Mouse (Mus musculus) lung, postnatal 0 days (tissue): ENCODE measurements around the gene Slc25a21. TPM values are rescaled to one million over a fixed set of nuclear protein-coding genes. Genes with fewer than 3 reads are reported as not detected.

Experiments used
- ATAC-seq: fragments of 200-750 bp; cut with Nextera tagmentation; 2 replicates; pipeline ENCODE4 v1.8.0; 2017; ENCODE audit warnings: moderate library complexity
- DNase-seq: peaks from one replicate; pipeline ENCODE4 v3.0.0-alpha.2; 2016; ENCODE audit warnings: low spot score
- H3K27ac ChIP-seq: fragments of 300-500 bp; sonication (generic); 2 replicates; pipeline ENCODE4 v1.5.1; 2014; ENCODE audit warnings: antibody characterized with exemption, mild to moderate bottlenecking, low read length, mixed read lengths
- H3K27me3 ChIP-seq: fragments of 300-500 bp; sonication (generic); replicated peaks from 2 replicates; pipeline ENCODE4 v1.6.1; 2014; ENCODE audit warnings: low read length, mixed read lengths; ENCODE audit not compliant: insufficient read depth
- H3K36me3 ChIP-seq: fragments of 300-500 bp; sonication (generic); 2 replicates; pipeline ENCODE4 v1.6.1; 2014; ENCODE audit warnings: low read length, mixed read lengths; ENCODE audit not compliant: insufficient read depth
- H3K4me1 ChIP-seq: fragments of 300-500 bp; sonication (generic); 2 replicates; pipeline ENCODE4 v1.6.1; 2014; ENCODE audit warnings: antibody characterized with exemption, low read depth, low read length, mixed read lengths; ENCODE audit not compliant: insufficient read depth
- H3K4me2 ChIP-seq: fragments of 300-500 bp; sonication (generic); replicated peaks from 2 replicates; pipeline ENCODE4 v1.6.1; 2014; ENCODE audit warnings: low read depth, mild to moderate bottlenecking, low read length, moderate library complexity, mixed read lengths
- H3K4me3 ChIP-seq: fragments of 300-500 bp; sonication (generic); 2 replicates; pipeline ENCODE4 v1.5.1; 2014; ENCODE audit warnings: low read depth, low read length
- H3K9ac ChIP-seq: fragments of 300-500 bp; sonication (generic); replicated peaks from 2 replicates; pipeline ENCODE4 v1.6.1; 2014; ENCODE audit warnings: low read depth, mild to moderate bottlenecking
- H3K9me3 ChIP-seq: fragments of 300-500 bp; sonication (generic); 2 replicates; pipeline ENCODE4 v1.6.1; 2016; ENCODE audit warnings: low read length, mixed read lengths
- CTCF ChIP-seq: IDR thresholded peaks from 2 replicates; pipeline ENCODE4 v1.5.1; 2016; ENCODE audit warnings: antibody characterized with exemption, mild to moderate bottlenecking
- EP300 ChIP-seq: IDR thresholded peaks from 2 replicates; pipeline ENCODE4 v1.6.1; 2016; ENCODE audit warnings: antibody characterized with exemption, mild to moderate bottlenecking, control low read depth
- WGBS: fragments of 180-500 bp; shearing (Covaris S2); extraction: QIAGEN DNeasy Blood & Tissue Kit; methylation state at CpG from one replicate; pipeline ENCODE4 v1.1.7; 2014; 5-methylcytosine and 5-hydroxymethylcytosine counted together
- polyA plus RNA-seq: library from polyadenylated mRNA; unstranded; fragments of >200 nt; fragmentation: Nextera tagmentation; extraction: Ambion mirVana; gene quantifications from 2 replicates; pipeline ENCODE4 v1.2.1, GENCODE M21; 2015

The Slc25a21 gene
- polyA plus RNA-seq, 1 experiment from 2014 or later = 0.06 TPM

DNA sequence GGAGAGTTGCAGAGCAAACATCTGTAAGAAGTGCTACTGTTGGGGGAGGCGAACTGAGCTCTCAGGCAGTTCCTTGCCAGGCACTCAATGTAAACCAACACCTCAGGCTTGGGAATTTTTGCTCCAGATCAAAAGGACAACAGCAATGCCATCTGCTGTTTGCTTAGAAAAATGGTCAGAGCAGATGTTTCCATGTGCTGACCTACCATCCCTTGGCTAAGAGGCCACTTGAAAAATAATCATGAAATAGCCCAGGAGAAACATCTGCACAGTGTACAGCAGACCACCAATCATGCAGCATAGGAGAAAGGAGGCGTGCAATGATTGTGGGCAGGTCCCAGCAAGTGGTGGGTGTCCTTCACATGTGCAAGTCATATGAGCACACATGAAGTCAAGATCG lies 180.9 kb downstream of the Slc25a21 start:
- TF ChIP-seq CTCF = 0 out of 2 replicates have a peak, but pooled peaks have one; percentile 4
- TF ChIP-seq EP300 = no peak
- H3K9ac ChIP-seq = no peak overlapping the region
- no peak for ATAC-seq
- no peak overlapping the region for H3K4me3 ChIP-seq
- 41% methylated on average over 3 of the region's 3 CpGs for WGBS
- H3K27me3 ChIP-seq = no peaks in the 10 kb centered on the region
- peak; percentile 22 for DNase-seq
- H3K4me2 ChIP-seq = no peak overlapping the region
- no peaks in the 10 kb centered on the region for H3K36me3 ChIP-seq
- no peaks in the 10 kb centered on the region for H3K4me1 ChIP-seq
- H3K27ac ChIP-seq = no peak overlapping the region
- no peaks in the 10 kb centered on the region for H3K9me3 ChIP-seq

DNA sequence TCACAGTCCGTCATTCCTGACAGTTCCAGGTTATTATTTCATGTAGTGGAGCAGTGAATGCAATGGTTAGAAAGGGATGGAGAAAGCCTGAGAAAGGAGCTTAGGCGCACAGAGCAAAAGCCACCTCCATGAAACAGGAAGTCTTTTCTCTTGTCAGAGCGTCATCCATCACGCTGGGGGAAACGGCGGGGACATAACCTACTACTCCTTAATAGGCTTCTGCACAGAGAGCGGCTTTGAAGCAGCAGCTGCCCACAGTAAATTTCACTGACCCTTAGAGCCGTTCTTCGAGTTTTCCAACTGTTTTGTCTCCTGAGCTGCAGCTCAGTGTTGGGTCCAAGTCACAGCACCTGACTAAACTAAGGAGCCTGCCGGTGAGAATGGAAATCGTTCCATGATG lies 188.3 kb downstream of the Slc25a21 start:
- H3K9me3 ChIP-seq = no peaks in the 10 kb centered on the region
- H3K4me1 ChIP-seq = no peaks in the 10 kb centered on the region
- H3K9ac ChIP-seq = no peak overlapping the region
- no peaks in the 10 kb centered on the region for H3K36me3 ChIP-seq
- WGBS = 29% methylated on average over 11 of the region's 11 CpGs
- no peaks in the 10 kb centered on the region for H3K27me3 ChIP-seq
- no peak overlapping the region for H3K4me2 ChIP-seq
- H3K4me3 ChIP-seq = no peak overlapping the region
- no peak for TF ChIP-seq CTCF
- no peak for TF ChIP-seq EP300
- H3K27ac ChIP-seq = no peak overlapping the region
- ATAC-seq = no peak
- no peak for DNase-seq

DNA sequence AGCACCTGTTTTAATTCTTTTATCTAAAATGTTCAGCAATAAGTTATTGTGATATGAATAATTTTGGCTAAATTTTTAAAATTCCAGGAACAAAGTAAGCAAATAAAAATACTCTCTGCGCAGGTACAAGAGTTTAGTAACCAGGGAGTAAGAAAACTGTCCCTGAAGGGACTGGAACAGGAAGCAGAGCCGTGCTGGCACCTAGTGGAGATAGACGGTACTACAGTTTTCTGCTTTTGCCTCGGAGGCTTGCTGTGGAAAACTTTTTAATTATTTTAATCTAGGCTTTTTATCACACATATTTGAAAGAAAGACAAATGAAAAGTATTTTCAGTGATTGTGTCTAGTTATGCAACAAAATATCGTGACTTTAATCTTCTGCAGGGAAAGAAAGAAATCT lies 211.2 kb downstream of the Slc25a21 start:
- Histone ChIP-seq H3K4me2 (no peak overlapping the region), H3K36me3 (no peaks in the 10 kb centered on the region), H3K4me1 (no peaks in the 10 kb centered on the region), H3K9ac (no peak overlapping the region), H3K4me3 (no peak overlapping the region), H3K9me3 (no peaks in the 10 kb centered on the region), H3K27ac (no peak overlapping the region), H3K27me3 (no peaks in the 10 kb centered on the region)
- ATAC-seq = no peak
- WGBS = 5% methylated on average over 5 of the region's 5 CpGs
- TF ChIP-seq EP300 (no peak), CTCF (peak; percentile 87)
- DNase-seq = peak; percentile 72

DNA sequence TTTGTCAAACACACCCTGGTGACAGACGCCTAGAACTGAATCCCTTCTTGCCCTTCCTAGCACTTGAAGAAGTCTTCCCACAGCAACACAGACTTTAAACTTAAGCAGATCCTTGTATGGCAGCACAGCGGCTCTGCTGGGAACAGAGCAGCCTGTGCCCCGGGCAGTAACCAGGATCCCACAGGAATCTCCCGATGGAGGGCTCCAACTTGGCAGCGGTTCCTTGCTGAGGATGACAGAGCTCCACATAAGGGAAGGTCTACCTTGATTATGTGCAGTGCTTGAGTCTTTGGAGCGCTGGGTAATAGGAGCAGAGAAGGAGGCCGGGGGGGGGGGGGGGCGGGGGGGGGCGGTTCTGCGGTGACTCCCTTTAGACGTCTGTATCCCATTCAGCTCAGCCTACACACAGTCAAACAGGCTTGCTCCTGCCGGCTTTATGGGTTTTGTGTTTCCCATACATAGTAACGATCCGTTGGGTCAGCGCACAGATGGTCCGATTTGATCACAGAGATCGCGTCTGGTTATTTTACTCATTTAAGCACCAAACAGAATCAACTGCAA lies 215.1 kb downstream of the Slc25a21 start:
- TF ChIP-seq EP300 (no peak), CTCF (no peak)
- H3K9ac ChIP-seq = no peak overlapping the region
- DNase-seq = no peak
- H3K27me3 ChIP-seq = no peaks in the 10 kb centered on the region
- H3K4me1 ChIP-seq = no peaks in the 10 kb centered on the region
- H3K27ac ChIP-seq = no peak overlapping the region
- H3K36me3 ChIP-seq = no peaks in the 10 kb centered on the region
- no peaks in the 10 kb centered on the region for H3K9me3 ChIP-seq
- H3K4me2 ChIP-seq = no peak overlapping the region
- H3K4me3 ChIP-seq = no peak overlapping the region
- no peak for ATAC-seq
- WGBS = 67% methylated on average over 15 of the region's 18 CpGs

DNA sequence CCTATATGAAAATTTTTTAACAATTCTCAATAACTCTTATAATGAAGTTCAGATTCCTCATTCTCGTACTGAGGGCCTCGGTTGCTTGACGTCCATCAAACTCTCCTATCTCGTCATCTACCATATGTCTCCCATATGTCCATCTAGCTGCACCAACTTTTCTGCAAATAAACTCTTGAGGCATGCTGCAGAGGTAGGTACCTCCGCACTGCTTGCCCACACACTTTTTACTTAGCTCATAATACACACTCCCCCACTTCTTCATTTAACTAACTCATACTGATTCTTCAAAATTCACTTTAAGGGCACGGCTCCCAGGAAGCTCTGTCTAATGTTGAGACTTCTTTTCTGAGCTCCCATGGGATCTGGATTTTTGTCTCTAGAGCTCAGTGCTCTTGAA lies 222.0 kb downstream of the Slc25a21 start:
- Histone ChIP-seq H3K4me3 (no peak overlapping the region), H3K4me2 (no peak overlapping the region), H3K36me3 (no peaks in the 10 kb centered on the region), H3K9ac (no peak overlapping the region), H3K4me1 (no peaks in the 10 kb centered on the region), H3K27me3 (no peaks in the 10 kb centered on the region), H3K9me3 (no peaks in the 10 kb centered on the region), H3K27ac (no peak overlapping the region)
- no peak for DNase-seq
- 72% methylated on average over 6 of the region's 6 CpGs for WGBS
- TF ChIP-seq EP300 (no peak), CTCF (no peak)
- no peak for ATAC-seq

DNA sequence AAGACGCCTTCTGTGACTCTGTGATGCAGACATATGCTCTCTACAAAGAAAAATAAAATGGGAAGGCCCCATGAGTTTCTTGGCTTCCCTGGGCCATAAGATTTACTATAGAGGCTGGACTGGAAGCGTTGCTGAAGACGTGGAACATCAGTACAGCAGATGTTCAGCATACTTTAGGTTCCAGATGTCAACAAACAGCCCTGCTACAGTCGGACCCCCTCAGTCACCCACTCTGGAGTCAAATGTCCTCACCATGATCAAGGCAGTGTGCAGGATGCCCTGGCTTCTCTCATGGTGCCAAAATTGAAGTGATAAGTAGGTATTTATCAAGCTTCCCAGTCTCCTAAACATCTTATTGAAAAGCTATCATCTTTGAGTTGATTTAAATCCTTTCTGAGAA lies 234.0 kb downstream of the Slc25a21 start:
- H3K27ac ChIP-seq = no peak overlapping the region
- no peaks in the 10 kb centered on the region for H3K27me3 ChIP-seq
- TF ChIP-seq CTCF (no peak), EP300 (no peak)
- WGBS = 32% methylated on average over 4 of the region's 4 CpGs
- DNase-seq = no peak
- H3K4me2 ChIP-seq = no peak overlapping the region
- no peaks in the 10 kb centered on the region for H3K9me3 ChIP-seq
- H3K4me1 ChIP-seq = no peaks in the 10 kb centered on the region
- H3K4me3 ChIP-seq = no peak overlapping the region
- ATAC-seq = no peak
- no peak overlapping the region for H3K9ac ChIP-seq
- H3K36me3 ChIP-seq = no peaks in the 10 kb centered on the region
